Mouse (Mus musculus) heart, postnatal 25 days (tissue): ENCODE measurements around the gene Il1rl1. TPM values are rescaled to one million over a fixed set of nuclear protein-coding genes. Genes with fewer than 3 reads are reported as not detected.

ENCODE experiments used
- DNase-seq: peaks from one replicate; pipeline ENCODE4 v3.0.0; 2022; ENCODE audit warnings: low spot score
- intact Hi-C: fragments of 180-260 bp; cut with DNase I; formaldehyde crosslinking; loops from one replicate; pipeline ENCODE4 v1.15.1; 2025
- total RNA-seq, 2 experiments: library from RNA; stranded (reverse); gene quantifications; 2 replicates each; pipeline ENCODE4 v1.2.3; 2021

The Il1rl1 gene
- total RNA-seq, 2 experiments from 2014 or later, result 0.86 to 1.7 TPM

DNA sequence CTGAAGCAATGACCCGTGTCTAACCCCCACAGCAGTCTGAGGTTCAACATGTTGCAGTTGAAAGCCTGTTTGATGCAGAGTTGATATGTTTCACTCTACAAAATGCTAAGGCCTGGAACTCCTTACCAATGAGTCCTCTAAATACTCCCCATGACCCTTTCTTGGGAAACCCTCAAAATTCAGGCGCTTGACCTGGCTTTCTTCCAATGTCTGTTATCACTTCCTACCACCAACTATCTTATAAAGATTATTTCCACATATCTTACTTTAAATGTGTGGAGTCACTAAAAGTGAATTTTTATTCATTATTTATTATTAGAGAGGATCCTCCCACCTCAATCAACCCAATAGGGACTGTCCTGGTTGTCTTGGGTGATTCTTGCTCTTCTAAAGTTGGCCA, 2.8 kb downstream of the Il1rl1 start:
- no peak for DNase-seq
- intact Hi-C loops, result no loop called here

DNA sequence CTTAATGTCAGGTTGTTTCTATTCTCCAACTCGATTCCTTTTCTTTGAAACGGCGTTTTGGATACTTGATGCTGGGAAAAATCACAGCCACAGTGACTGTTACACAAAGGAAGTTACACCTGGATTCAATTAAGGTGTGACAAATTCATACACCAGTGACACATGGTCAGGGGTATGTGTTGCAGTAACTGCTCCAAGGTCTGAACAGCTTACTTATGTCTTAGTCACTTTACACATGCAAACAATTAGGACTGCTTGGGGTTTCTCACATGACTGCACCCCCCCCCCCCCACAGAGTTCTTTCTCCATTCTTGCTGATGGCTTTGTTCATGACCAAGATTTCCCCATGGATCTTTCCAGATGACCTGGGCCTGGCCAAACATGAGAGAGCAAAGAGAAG, 6.6 kb downstream of the Il1rl1 start:
- intact Hi-C loops, result no loop called here
- no peak for DNase-seq

DNA sequence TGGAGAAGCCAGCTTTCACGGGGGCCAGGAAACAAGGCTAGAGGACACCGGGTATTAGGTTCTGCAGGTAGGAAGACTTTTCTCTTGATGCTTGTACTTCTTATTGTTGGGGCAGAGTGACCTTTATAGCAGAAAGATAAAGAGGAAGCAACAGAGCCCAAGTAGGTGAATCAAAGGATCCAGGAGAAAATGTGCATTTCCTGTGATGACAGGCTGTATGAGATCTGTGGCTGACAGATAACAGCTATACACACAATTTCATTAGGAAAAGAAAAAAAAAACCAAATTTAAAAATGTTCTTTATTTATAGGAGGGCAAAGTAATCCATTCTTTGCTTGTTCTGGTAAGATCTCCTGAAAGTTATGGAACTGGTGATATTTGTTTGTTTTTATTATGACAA, 8.0 kb downstream of the Il1rl1 start:
- no peak for DNase-seq
- intact Hi-C loops, result no loop called here

DNA sequence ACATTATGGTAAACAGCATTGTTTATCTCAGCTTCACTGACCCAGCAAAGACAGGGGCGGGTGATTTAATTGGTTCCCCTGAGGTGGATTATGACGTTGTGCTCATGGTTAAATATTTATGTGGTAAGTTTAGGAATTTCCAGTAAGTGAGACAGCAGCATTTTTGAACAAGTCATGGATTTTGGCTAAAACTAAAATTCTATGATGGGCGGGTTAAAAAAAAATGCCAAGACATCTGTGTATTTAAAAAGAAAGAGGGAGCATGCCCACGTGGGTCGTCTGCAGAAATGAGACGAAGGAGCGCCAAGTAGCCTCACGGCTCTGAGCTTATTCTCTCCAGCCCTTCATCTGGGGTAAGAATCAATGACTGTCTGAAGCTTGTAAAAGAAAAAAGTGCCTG, 10.1 kb downstream of the Il1rl1 start:
- intact Hi-C loops, result no loop called here
- no peak for DNase-seq

DNA sequence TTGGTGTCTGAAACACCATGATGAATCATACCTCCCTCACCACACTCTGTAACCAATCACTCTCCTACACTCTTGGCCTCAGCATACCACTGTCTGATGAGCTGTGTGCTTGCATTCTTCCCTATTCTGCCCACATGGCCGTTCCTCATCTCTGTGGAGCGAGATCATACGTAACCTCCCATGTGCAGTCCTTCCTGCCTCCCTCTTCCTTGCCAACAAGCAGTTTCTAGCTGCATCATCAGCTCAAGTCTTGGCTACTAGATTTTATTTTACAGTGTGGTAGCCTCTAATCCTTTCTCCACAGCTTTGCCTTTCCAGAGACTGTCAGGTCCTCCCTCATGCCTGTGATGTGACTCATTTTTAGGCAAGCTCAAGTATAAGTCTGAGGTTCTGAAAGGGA, 15.4 kb downstream of the Il1rl1 start:
- intact Hi-C loops, result no loop called here
- DNase-seq, result no peak

DNA sequence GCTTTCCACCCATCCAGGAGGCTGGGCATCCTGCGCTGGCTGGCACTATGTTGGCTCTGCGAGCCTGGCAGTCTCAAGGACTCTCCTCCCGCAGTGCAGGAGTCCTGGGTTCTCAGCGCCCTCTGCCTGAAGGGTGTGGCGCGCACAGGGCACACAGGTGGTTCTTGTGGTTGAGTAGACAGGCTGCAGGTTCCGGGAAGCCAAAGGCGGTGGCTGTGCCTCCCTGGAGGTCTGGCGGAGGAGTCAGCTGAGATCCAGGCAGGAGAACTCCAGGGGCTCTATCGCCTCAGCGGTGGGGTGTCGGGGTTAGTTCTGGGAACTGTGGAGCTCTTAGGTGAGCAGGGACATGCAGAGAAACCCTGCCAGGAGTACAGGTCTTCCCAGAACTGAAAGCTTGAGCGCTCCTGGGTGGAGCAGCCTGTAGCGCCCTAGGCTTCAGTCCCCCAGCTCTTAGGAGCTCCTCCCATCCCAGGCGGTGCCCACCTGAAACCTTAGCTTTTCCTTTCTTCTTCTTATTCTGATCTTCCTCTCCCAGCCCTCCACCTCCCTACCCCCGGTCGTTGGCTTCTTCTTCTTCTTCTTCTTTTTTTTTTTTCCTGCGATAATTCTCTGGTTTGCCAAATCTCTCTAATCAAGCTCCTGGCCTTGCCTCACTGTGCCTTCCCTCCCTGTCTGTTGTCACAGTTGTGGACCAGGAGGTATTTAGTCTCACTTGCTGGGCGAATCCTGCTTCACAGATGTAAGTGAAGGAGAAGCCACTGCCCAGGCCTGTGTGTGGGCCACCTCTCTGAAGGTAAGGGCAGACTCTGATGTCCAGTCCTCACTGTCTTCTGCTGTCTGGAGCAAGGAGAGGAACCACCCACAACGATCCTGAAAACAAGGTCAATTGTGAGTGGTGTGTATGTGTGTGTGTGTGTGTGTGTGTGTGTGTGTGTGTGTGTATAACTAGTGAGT, 36.4 kb downstream of the Il1rl1 start, which contains the start of gene Il18r1:
Il18r1 (plus strand) TSS at position 76 of the 954 bp plus-strand sequence.
- intact Hi-C loops, result no loop called here
- DNase-seq, result no peak

DNA sequence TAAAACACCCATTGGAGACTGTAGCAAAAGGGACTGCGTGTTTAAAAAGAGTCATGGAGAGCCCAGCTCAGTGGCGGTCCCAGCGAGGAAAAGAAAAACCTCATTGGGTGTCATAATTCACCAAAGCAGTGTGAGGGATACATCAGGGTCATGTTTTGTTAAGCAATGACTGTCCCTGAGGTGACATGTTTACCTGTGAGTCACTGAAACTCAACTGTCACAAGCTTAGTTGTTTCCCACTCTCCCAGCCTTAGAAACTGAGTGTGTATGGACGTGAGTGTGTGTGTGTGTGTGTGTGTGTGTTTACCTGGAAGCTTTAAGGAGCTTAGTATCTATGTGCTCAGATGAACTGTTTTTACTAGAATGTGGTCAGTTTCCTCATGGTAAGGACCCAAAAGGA, 37.9 kb downstream of the Il1rl1 start:
- intact Hi-C loops, result no loop called here
- no peak for DNase-seq

DNA sequence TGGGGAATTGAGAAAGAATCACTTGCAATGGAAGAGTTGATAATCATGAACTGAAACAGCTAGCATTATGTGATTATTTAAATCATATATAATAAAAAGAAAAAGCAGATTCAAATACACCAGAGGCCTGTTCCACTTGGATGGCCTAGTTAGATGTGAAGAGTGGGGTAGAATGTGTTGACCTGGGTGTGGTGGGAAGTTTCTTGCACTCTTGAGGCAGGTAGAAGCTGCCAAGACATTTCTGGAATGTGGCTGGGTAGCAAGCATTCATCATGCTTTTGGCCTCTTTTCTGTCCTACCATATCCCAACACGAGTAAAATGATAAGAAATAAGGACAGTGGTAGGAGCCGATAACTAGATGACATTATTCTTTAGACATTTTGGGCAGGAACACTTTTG, 39.4 kb downstream of the Il1rl1 start:
- no peak for DNase-seq
- intact Hi-C loops, result no loop called here

DNA sequence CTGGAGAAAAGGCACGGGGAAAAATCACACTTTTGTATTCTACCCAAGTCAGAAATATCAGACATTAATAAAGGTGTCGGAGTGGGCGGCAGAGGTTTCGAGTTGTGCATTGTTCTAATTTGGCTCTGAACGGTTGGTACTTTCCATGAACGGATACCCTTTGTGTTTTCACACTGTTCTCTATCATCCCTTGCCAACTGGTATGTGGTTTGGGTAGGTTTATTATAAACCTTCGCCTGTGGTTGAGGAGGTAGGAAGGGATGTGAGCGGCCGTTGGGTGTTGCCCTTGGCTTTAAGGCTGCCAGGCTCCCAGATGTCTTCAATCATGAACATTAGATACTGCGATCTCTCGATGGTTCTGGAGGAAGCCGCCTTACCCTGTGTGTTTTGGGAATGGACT, 40.5 kb downstream of the Il1rl1 start:
- intact Hi-C loops, result no loop called here
- no peak for DNase-seq

DNA sequence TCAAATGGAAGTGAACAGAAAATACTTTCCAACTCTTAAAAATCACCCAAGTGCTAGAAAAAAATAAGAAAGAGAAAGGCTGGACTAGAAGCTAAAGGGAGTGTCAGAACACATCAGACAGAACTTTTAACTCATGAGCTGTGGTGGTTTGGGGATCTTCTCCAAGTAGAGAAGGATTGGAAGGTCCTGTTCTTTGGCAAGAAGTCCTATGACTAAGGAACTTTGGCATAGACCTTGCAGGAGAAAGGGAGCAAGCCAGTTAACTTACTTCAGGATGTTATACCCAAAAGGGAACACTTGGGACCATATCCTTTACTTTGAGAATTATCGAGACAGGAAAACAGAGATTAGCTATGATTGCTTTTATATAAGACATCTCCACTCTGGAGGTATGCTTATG, 43.0 kb downstream of the Il1rl1 start:
- no peak for DNase-seq
- intact Hi-C loops, result no loop called here

DNA sequence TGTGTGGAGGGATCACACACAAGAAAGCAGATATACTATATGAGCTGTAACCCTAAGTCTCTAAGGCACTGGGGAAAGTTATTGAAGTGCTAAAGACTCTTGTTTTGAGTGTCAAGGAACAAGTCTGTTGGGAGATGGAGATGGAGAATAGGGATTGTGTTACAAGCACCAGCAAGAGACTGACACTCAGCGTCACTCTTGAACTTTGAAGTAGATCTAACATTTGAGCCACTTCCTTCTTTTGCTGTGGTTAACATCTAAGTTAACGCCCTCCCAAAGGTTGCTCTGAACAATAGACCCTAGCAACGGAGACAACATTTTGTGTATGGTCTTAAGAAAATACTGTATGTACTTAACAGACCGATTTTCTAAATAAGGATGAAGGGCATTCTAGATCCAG, 44.3 kb downstream of the Il1rl1 start:
- intact Hi-C loops, result no loop called here
- no peak for DNase-seq

DNA sequence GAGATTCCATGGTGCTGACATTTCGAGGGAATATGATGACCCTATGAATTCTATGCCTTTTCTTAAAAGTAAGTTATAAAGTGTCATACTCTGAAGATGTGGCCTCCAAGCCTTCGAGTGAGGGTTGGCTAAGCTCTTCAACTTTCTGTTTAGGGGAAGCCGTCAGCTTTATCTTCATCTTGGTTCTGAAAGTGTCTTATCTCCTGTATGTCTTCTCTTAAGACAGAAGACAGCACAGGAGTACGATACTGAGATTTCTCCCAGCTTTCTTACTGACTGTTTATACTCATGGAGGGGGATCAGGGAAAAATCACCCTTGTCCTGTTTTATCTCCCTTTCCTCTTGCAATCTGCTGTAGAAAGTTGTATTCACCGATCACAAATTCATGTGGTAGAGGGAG, 45.0 kb downstream of the Il1rl1 start:
- DNase-seq, result no peak
- intact Hi-C loops, result no loop called here

DNA sequence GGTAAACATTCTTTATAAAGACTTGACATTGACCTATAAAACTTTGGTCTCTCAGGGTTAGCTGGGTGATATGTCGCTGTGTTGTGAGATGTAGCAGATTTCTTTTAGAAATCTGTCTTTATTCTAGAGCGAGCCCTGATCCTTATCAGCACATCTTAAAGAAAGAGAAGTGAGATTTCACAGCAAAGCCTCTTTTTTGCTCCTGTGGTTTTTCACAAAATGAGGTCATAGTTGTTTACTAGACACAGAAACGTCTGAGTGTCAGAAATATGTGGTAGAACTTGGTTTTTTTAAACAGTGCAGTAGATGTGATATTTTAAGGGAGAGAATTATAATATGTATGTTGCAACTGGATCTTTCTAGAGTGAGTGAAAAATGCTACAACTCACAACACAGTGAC, 46.3 kb downstream of the Il1rl1 start:
- intact Hi-C loops, result no loop called here
- DNase-seq, result no peak

DNA sequence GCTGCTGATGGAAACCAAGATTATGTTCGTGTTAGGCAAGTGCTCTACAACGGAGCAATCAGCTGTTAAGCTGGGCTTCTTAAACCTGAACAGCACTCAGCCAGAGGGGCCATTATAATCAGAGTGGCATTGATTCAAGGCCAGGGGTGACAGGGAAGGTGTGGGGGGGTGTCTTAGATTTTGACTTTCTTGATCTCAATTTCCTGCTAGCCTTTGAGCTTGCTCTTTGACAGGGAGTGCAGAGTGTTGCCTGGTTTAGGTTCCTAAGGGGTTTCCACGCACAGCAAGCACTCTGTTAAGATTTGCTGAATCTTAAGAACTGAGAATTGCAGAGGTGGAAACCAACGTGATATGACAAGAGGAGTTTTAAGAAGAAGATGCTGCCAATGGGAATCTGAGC, 47.4 kb downstream of the Il1rl1 start:
- DNase-seq, result no peak
- intact Hi-C loops, result no loop called here

DNA sequence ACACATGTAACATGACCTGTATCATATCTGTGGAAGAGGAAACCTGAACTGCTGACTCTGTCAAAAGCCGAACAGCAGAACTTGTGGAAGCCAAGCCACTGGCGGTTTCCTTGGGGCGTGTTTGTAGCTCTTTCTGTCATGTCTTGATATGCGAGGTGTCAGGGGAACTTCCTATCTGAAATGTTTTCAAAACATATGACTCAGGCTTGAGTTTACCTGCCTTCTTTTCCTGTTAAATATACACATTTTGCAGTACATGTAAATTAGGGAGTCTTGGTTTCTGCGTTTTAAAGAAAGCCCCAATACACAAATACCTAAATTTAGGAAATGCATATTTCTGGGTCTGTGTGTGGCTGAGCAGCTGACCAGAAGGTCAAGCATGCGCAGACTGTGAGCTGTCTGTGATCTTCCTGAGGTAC, 50.1 kb downstream of the Il1rl1 start:
- intact Hi-C loops, result no loop called here
- no peak for DNase-seq

DNA sequence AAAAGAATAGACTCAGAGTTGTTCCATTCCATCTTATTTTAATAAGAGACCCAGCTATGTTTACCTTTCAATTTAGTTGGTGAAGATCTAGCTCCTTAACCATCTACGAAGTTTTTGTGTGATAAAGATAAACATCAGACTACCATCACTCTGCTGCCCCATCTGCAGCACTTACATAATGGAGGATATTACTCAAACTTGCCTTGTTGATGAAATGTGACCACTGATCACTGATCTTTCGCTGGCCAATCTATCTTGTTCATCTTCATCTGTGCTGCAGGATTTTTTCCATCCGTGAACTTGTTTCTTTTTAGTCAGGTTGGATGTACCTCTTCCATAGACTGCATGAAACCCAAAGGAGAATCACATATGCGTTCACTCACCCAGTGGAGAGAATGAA, 65.2 kb downstream of the Il1rl1 start:
- DNase-seq, result no peak
- intact Hi-C loops, result no loop called here

DNA sequence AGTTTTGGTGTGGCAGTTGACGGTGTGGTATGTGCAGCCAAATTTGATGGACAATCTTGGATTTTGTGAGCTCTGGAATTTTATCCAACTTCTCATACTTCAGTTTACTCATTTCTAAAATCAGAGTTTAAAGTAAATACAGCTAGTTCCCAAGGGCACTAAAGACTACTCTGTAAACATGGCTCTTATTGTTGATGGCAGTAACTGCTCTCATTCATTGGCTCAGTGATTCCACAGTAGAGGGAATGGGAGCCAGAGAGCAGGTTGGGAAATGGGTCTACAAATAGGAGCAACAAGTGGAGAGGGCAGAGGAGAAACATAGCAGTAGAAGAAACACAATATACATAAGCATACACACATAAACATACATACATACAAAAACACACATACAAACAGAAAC, 70.3 kb downstream of the Il1rl1 start:
- intact Hi-C loops, result no loop called here
- no peak for DNase-seq

DNA sequence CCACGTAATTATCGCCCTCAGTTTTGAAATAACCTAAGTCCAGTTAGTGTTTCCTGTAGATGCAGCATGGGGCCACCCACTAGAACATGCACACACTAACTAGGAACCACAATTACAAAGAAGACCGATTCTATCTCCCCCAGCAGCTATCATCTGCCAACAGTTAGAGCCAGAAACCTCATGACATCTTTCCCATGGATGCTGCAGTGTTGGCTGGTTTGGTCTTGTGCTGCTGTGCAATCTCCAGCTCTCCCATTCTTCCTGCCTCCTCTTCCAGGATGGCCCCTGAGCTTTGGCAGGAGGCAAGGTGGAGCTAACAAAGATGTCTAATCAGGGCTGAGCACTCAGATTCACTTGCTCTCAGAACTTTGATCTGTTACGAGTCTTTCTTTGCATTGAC, 71.8 kb downstream of the Il1rl1 start:
- DNase-seq, result no peak
- intact Hi-C loops, result no loop called here

DNA sequence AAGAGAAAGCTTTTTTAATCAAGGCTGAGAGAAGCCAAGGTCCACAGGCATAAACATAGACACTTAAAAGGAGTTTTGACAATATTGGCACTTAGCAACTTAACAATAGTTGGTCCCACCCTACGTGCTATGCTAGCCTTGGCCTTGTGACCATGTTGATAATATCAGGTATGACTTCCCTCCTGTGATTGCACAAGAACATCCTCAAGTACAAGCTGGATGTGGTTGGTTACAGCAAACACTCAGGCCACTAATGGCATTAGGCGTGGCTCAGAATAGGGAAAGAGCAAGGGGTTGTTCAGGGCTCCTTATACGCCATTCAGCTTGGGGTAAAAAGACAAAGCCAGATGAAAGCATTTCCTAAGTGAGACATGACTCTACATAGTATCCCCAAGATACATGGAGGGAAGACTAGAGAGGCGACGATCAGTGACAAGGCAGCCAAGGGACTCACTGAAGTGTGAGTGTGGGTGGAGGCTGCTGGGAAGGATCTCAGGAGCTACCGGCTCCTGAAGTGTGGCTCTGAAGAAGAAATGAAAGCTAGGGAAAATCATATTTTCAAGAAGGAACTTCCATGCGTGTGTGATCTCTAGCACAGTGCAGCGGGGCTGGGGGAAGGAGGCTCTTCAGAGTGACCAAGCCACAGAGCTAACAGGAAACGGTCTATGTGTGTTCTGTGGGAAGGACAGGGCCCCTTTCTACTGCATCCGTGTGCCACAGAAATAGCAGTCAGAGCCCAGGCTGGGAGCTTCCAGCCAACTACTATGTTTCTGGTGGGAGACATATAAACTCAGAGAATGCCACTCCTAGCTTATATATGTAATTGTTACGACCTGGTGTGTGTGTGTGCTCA, 72.4 kb downstream of the Il1rl1 start:
- intact Hi-C loops, result no loop called here
- no peak for DNase-seq

DNA sequence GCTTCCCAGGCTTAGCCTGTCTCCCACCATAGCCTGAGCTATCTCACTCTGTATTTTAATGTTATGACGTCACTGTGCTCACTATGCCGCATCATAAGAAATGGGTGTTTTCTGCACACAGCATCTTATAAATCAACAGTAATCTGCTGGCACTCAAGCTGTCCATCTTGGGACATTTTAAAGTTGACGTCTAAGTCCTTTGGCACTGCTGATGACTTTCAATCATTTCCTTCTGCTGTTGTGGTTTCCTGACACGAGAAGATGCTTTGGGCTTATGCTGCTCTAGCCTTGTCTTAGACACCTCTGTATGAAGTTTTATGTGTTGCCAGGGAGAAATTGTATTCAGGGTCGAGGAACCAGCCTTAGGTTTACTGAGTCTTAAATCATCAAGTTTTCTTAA, 75.2 kb downstream of the Il1rl1 start:
- intact Hi-C loops, result no loop called here
- DNase-seq, result no peak
